Mouse (Mus musculus): ENCODE measurements around the gene Gpr107.

Gene Gpr107

DNA sequence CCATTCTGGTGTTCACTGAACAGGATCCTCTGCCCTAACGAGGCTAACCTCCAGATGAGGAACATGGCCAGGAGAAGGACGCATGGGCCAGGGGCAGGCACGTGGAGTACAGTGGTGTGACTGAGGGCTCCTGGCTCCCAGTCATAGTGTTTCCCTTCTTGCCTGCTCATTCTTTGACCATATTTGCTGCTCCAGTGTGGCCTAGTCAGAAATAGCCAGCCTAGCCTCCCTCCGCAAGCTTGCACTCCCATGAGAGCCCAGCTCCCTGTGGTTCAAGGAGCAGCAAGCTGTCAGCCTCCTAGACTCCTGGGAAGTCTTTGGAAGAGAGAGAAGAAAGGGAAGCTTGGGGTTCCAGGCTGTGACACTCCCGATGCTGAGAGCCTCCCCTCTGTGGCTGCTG lies 52.6 kb downstream of the Gpr107 start:
- no peak for DNase-seq

DNA sequence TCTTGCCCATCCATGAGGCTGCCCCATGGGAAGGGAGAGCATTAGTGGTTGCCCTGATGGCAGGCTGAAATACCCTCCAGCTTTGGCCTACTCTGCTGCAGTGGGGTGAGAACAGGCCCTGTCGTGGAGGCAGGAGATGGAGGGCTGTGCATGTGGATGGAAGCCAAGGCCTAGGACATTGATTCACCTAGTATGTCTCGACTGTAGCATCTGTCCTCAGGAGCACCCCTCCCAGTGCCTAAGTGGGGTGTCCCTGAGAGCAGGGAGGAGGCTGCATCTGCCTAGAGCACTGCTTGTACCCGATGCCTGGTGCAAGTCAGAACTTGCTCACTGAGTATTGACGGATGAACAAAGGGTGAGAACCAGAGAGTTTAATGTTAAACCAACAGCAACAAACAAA lies 54.1 kb downstream of the Gpr107 start:
- no peak for DNase-seq

DNA sequence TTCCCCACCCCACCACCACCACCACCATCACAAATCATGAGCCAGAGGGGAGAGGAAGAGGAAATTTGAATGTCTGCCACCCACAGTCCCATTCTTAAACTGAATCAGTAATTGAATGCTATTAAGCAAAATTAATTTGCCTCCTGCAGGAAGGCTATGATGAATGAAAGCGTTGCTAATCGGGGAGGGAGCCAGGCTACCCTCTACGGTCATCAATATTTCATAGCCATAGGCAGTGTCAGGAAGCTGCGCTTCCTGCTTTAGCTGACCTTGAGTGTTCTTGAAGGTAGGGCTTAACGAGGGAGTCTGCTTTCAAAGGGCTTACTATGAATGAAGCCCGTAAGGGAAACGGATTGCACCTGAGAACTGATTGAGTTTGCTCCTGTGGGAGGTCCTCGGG lies 54.8 kb downstream of the Gpr107 start:
- no peak for DNase-seq

DNA sequence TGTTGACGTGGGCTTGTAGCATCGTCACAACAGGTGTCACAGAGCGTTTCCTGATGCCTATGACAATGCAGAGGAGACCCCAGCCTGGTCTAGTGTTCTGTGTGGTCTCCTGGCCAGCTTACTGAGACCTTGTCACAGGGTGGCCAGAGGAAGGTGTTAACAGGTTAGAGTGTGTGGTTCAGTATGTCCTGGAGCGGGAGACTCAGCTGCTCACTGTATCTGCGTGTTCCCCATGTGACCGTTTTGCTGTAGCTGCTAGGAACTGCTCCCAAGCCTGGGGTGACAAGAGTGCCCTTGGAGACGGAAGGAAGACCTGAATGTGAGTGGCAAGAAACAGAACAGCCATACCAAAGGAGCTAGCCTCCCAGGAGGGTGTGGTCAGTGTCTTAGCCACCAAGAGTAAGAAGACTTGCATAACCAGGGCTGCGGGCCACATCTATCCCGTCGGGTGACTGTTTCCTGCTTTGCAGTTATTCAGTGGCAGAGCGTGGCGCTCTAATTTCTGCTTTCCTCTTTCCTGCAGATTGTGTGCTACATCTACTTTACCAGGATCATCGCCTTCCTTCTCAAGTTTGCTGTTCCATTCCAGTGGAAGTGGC lies 56.5 kb downstream of the Gpr107 start:
- no peak for DNase-seq

DNA sequence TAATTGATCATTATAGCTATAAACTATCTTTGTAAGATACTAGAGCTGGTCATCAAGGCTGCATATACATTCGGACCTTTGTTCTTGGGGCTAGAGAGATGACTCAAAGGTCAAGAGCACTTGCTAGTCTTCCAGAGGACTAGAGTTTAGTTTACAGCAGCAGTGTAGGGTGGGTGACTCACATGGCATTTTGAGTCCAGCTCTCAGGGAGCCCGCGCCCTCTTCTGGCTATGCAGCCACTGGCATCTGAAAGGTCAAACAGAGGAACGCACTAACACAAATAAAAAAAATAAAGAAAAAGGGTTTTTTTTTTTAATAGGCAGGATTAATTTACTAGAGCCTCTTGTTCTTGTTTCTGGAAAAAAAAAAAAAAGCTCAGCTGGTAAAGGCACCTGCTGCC lies 57.4 kb downstream of the Gpr107 start:
- DNase-seq = no peak

DNA sequence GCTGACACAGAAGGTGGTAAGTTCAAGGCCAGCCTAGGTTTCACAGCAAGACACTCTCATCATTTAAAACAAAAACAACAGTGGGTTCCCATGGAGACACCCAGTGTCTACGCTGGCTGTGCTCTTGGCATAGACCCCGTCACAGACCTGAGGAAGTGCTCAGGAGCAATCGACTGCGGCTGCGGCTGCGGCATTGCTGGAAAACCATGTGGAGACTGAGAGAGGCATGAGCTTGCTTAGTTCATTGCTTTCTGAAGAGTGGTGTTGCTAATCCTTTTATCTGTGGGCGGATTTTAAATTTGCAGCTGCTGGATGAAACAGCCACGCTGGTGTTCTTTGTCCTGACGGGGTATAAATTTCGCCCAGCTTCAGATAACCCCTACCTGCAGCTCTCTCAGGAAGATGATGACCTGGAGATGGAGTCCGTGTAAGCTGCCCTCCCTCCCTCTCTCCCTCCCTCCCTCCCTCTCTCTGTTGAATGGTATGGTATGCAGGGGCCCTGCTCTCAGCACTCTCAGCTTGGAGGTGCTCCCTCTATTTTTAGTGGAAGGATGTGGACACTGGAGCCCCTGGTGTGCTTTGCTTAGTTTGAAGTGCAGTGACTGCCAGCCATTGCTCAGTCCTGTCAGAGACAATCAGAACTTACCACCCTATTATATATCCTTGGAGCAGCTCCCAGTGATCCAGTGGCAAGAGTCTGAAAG lies 58.2 kb downstream of the Gpr107 start:
- DNase-seq = no peak

DNA sequence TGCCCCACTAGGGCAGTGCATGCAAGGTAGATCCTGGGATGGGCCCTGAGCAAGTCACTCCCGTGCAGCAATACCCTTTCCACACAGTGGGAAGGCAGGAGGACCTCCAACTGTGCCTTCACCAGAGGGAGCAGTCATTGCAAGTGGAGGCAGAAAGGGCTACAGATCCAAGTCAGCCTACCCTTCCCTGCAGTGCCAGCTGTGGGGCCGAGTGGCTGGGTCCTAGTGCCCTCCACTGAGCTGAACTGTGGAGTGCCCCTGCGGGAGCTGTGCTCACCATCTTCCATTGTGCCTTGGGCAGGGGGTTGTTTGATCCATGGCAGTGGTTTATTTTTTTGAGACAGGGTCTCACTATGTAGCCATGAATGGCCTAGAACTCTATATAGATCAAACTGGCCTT lies 59.1 kb downstream of the Gpr107 start:
- DNase-seq = no peak

DNA sequence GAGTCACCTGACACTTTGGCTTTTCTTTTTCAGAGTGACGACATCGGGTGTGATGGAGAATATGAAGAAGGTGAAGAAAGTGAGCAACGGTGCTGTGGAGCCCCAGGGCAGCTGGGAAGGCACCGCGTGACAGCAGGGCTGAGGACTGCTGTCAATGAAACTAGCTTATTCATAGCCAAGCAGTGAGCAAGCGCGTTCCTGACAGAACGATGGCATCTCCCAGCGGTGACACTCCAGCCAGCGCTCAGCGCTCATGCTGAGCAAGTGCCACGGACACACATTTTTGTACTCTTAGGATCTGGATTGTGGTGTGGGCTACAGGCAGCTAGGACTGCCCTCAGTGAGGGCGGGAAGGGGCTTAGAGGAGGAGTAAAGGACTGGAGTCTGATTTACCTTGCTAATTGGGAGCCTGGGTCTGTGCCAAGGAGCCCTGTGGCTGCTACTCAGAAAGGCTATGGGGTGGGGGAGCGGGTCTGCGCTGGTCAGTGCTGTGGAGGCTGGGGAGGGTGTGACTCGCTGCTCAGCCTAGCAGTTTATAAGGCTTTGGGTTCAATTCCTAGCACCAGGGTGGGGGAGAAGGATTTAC lies 62.2 kb downstream of the Gpr107 start:
- peak; percentile 65 for DNase-seq

DNA sequence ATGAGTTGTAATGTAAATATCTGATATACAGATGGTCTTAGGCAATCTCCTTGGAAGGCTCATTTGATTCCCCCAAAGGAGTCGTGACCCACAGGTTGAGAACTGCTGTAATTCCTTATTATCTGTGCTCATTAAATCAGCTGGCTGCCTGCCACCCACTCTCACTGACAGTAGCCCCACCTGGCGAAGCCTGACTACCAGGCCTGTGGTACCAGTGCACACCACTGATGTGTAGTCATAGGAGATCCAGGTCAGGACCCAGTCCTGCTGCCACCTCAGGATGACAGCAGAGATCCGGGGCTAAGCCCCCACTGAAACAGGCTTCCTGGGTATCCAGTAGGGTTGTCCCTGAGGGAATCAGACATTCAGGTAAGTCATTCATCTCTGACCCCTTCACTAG lies 66.5 kb downstream of the Gpr107 start:
- no peak for DNase-seq

DNA sequence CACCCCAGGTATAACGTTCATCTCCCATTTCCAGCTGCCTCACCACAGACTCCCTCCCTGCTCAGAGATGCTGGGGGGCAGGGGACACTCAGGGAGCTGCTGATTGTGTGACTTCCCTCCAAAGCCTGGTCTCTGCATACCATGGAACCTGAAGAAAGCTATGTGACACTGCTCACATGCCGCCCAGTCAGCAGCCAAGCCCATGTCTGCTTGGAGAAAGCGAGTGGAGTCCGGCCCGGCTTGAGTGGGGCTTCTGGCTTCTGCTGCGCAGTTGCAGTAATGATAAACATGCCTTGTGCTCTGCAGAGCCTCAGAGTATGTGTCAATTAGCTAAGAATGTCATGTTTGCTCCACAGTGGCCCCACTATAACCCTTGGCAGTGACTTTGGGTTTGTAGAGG lies 67.4 kb downstream of the Gpr107 start:
- DNase-seq = no peak

DNA sequence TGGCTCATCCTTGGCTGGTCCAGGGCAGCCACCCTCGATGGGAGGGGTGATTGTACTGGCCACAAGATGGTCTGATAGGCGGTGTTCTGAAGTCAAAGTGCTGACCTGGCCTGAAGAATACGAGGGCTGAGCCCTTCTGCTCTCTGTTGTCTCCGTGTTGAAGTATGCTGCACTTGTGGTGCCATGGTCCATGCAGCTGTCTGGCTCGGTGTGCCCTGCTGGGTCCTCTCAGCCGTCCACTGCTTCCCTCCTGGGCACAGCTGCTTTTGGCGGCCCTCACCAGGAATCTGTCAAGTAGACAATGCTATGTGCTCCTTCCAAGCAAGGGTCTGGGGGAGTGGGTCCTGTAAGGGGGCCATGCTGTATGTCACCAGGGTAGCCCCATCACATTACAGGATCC lies 68.7 kb downstream of the Gpr107 start:
- no peak for DNase-seq

DNA sequence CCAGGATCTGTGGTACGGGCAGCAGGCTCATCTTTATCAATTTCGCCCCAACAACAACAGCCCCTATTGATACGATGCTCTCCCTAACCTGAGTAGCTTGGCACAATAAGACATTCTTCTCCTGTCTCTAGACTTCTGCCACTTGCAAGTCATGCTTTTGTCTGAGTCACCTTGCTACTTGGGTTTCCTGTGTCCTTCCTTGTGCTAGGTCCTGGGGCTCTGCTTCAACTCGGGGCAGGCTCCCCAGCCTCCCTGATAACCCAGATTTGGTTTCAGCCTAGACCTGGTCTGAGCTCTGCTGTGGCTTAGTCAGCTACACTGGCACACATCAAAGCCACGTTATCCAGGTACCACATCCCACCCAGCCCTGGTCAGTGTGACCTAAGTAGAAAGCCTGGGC lies 69.5 kb downstream of the Gpr107 start:
- no peak for DNase-seq

DNA sequence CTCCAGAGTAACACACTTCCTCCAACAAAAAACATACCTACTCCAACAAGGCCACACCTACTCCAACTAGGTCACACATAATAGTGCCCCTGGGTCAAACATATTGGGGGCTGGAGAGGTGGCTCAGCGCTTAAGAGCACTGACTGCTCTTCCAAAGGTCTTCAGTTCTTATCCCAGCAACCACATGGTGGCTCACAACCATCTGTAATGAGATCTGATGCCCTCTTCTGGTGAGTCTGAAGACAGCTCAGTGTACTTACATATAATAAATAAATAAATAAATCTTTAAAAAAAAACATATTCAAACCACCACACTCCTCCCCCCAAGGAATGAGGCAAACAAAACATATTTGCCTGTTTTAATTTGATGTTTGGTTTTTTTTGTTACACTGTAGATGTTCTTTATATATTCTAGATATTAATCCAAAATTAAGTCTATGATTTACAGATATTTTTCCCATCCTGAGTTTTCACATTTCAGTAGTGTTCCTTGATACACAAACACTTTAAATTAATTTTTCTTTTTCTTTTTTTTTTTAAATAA lies 76.7 kb downstream of the Gpr107 start:
- DNase-seq = no peak

DNA sequence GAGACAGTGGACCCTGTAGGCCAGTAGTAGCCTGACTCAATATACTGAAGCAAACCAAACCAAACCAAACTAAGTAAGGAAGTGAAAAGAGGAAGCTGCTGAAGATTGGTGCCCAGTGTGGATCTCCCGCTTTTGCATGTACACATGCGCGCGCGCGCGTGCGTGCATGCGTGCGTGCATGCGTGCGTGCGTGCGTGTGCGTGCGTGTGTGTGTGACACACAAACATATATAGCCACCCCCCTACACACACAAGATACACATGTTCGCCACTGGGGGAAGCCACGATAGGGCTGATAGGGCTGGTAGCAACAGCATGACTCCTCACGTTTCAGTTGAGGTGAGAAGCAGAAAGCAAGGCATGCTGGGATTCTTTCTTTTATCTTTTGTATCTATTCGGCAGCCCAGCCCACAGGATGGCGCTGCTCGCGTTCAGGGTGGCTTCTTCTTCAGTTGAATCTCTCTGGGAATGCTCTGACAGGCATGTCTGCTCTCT lies 87.1 kb downstream of the Gpr107 start:
- DNase-seq = peak; percentile 79

DNA sequence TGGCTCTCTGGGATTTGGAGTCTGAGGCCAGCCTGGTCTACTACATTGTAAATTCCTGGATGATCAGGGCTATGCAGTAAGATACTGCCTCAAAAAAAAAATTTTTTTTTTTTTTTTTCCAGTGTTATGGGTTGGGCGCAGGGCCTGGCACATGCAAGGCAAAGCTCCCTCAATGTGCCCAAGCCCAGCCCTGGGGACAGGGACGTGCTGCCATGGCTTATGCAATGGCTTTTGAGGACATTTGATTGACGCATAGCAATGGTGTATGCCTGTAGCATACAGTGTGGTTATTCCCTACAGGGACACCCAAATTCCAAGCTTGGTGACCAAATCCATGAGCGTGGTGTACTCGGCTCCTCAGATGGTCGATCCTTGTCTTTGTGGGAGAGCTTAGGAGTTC lies 87.7 kb downstream of the Gpr107 start:
- DNase-seq = no peak

DNA sequence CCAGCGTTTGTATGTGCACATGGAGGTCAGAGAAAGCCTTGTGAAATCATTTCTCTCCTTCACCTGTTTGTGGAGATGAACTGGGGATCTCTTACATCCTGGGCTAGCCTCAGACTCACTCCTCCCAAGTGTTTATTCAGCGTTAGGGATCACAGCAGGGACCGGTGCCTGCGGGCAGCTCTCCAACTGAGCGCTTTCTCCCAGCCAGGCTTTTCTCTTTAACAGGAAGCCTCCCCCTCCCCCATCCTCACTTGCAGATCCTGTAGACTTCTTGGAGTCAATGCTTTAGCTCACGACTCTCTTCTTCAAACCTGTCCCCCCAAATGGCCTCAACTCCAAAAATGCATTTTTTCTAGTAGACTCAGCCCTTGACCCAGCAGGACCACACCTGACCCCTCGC lies 89.5 kb downstream of the Gpr107 start:
- DNase-seq = no peak

DNA sequence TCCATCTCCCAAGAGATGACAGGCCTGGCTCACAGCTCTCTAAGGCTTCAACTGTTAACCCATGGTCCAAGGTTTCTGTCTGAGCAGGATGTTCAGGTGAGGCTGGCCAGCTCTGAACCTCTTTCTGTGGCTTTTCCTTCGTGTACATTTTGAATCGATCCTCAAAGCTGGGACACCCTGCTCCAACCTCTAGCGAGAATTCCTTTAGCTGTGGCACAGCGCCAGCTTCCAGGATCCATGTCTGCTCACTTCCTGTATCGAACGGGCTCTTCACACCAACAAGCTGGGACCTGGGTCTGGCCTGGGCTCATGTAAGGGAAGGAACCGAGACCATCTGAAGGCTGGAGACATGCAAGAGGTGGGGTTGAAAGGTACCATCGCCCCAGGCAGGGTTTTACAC lies 92.1 kb downstream of the Gpr107 start:
- DNase-seq = no peak

DNA sequence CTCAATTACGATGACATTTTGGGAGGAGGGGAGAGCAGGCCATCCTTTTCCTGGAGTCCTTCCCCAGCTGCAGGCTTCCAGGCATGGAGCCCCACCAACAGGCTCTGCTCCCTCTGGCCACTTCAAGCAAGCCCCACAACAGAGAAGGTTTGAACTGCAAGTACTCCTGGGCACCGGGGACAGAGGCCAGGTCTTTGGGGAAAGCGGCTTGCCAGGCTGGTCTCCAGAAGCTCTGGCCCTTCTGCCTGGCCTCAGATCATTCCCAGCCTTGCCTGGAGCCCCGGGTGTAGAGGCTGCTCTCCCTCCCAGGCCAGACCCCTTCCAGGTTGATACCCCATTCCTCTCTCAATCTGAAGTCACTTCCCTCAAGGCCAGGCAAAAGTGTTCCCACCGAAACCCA lies 92.9 kb downstream of the Gpr107 start:
- no peak for DNase-seq

DNA sequence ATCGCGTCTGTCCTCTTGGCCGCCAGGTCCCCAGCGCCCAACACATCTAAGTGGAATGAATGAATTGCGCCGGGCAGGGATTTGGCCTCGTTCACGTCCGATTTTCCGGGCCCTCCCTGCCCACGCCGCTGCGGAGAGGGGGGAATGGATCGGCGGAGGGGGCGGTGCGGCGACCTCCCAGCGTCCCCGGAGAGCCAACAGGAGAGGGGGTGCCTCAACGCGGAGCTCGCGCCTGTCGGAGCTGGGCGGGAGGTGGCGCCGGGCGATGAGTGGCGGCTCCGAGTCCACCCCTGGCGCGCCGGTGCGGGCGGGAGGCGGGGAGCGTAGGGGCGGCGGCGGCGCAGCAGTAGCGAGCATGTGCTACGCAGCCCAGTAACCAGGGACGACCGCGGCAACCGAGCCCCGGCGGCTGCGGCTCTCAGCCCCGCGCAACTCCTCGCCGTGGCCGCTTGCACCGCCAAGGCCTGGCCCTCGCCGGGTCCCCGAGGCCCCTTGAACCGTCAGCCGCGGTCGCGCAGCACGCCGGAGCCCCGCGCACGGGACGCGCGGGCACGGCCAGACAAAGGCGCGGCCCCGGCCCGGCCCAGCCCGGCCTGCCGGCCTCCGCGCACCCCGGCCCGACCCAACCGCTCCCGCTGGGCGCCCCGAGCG lies 93.5 kb downstream of the Gpr107 start, which contains the start of gene Ncs1:
Gene Ncs1, plus strand, starts transcription at position 333 of the 651 bp plus-strand sequence.
- DNase-seq = peak; percentile 86

DNA sequence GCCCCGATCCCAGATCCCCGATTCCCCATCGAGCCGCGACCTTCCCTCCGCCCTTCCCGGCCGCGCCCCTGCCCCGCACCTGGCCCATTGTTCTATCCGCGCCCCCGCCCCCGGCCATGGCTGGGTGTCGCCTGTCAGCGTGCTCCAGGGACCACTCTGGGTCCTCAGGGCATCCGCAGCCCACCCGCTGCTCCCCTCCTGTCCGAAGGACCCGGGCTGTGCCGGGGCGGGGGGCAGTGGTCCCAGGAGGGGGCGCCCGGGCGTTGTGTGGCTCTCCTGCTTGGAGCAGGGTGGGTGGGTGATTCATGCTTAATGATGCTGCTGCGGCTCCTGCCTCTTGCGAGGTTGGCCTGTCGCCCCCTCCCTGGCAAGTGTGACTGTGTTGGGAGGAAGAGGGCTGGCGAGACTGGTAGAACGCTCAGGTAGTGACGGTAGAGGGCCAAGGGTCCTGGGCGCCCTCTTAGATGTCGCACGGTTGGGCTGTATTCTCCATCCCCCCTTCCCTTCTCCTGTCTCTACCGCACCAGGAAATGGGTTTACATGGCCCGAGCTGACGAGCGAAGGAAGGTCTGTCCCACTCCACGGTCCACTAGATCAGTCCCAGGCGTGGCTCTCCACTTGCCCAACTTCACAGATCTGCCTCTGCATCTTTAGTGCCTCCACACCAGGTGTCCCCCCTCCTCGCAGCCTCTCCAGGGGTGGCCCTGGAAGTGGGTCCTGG lies 94.3 kb downstream of the Gpr107 start:
- DNase-seq = peak; percentile 64

DNA sequence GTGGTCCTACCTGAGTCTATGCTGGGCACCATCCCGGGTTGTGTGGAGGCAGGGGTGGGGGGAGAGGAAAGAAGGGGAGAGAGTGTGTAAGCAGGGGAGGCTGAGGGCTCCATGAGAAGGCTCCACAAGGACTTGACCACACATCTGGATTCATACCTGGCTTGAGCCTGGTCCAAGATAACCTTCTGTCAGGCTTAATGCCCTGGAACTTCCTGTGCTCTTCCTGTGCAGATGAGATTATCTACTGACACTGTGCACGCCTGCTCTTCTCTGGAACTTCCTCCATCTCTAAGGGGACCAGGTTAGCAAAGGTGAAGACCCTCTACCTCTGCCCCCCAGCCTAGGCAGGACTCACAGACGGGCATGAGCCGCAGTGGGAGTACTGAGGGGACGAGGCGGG lies 96.7 kb downstream of the Gpr107 start:
- no peak for DNase-seq

DNA sequence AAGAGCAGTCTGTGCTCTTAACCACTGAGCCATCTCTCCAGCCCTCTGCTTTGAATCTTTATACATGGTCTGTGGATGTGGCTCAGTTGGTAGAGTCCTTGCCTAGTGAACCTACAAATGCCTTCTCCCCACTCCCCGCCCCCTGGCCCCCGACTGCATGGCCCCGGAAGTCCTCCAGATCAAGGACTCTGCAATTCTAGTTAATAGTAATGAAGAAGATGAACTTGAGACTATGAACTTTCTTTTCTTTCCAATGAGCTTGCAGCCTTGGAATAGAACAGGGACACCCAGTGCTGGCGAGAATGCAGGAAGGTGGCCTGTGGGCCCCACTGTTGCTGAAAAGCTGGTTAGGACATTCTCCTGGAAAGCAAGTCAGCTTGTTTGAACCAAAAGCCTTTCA lies 100.1 kb downstream of the Gpr107 start:
- no peak for DNase-seq

DNA sequence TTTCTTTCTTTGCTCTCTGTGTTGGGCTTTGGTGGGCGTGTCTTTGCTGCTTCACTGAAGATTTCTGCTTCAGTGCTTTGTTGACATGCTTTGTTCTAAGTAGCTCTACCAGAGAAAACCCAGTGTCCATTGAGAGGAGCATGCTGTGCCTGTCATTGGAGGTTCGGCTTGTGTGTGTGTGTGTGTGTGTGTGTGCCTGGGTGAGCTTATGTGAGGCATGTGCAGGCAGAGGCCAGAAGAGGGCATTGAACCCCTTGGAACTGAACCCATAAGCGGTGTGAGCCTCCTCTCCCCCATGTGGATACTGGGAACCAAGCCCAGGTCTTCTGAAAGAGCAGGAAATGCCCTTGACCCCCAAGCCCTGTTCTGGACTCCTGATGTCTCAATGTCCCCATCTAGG lies 101.3 kb downstream of the Gpr107 start:
- peak; percentile 94 for DNase-seq
